Comparison of ENCODE assay signal across 21 mouse cellular contexts in genomic region chr1:126320696-126321095, GRCm38 (mm10).
DNase-seq lines count a peak whose midpoint lies in the region; ATAC-seq and TF ChIP-seq lines count a peak whose summit lies in the region.
"Had no signal": no experiment of that assay in that cellular context is flagged by ENCODE, and none has a peak within 500 bp of the region (broad histone marks: within the 10 kb centered on the region; RNA-seq: fewer than 3 reads in every experiment).

No protein-coding gene starts in this region.

- TF ChIP-seq POLR2A in cerebellum, adult 2 months (IDR thresholded peaks at IDR 0.05; ENCODE audit: borderline replicate concordance, insufficient read depth, low read length): no peak

- H3K4me3 ChIP-seq in cerebellum, adult 2 months (replicated peaks; ENCODE audit: insufficient read depth, low read depth, low read length): no peak overlapping the region
- no peak overlapping the region for H3K4me3 ChIP-seq in liver, postnatal 0 days (ENCODE audit: low read depth, low read length)
- H3K4me3 ChIP-seq in neural tube, embryonic 15.5 days (replicated peaks): no peak overlapping the region
- H3K4me3 ChIP-seq: embryonic facial prominence, embryonic 10.5 days; forebrain, embryonic 13.5 days; heart, adult 2 months; heart, embryonic 15.5 days; hindbrain, embryonic 13.5 days had no signal

- no peak for TF ChIP-seq EP300 in liver, postnatal 0 days (IDR thresholded peaks at IDR 0.05; ENCODE audit: low read depth)

- H3K4me1 ChIP-seq in cerebellum, adult 2 months (ENCODE audit: control insufficient read depth, insufficient read depth, low read length): peaks cover 4% of the 10 kb centered on the region; the same call in 1 of the 2 replicates
- no peaks in the 10 kb centered on the region for H3K4me1 ChIP-seq in liver, postnatal 0 days (ENCODE audit: insufficient read depth)
- H3K4me1 ChIP-seq in neural tube, embryonic 15.5 days: peaks cover 5% of the 10 kb centered on the region; the same call in 1 of the 2 replicates
- H3K4me1 ChIP-seq: embryonic facial prominence, embryonic 10.5 days; heart, embryonic 15.5 days had no signal

- no peak overlapping the region for H3K9ac ChIP-seq in liver, postnatal 0 days (replicated peaks)
- no peak overlapping the region for H3K9ac ChIP-seq in neural tube, embryonic 15.5 days (replicated peaks)
- H3K9ac ChIP-seq: forebrain, embryonic 13.5 days; forebrain, postnatal 0 days; heart, embryonic 15.5 days; hindbrain, embryonic 13.5 days had no signal

- no peak for TF ChIP-seq CTCF in cerebellum, adult 2 months (IDR thresholded peaks at IDR 0.05; ENCODE audit: borderline replicate concordance, insufficient read depth, low read depth, low read length)
- TF ChIP-seq CTCF in liver, postnatal 0 days (IDR thresholded peaks at IDR 0.05; ENCODE audit: low read depth): no peak

- 48% methylated on average over 1 of the region's 1 CpGs for WGBS in cerebellum, adult 2 months
- 64% methylated on average over 1 of the region's 1 CpGs for WGBS in liver, postnatal 0 days (ENCODE audit: insufficient replicate concordance)
- WGBS in neural tube, embryonic 15.5 days: 88% methylated on average over 1 of the region's 1 CpGs

- DNase-seq in cerebellum, adult 11 months: peak; percentile 8
- DNase-seq in cerebellum, adult 2 months: peak; percentile 17 to 59
- DNase-seq in cerebellum, postnatal 10 days: peak; percentile 18 to 32
- no peak for DNase-seq in kidney, postnatal 36 days
- DNase-seq in liver, postnatal 0 days: no peak
- DNase-seq: adrenal gland, postnatal 14 days; forebrain, postnatal 0 days; gastrocnemius, postnatal 14 days; heart, adult 2 months; heart, postnatal 14 days; kidney, adult 2 months had no signal

- no peak overlapping the region for H3K27ac ChIP-seq in cerebellum, adult 2 months (ENCODE audit: insufficient read depth, low read length)
- H3K27ac ChIP-seq in liver, postnatal 0 days (ENCODE audit: low read depth): no peak overlapping the region
- H3K27ac ChIP-seq in neural tube, embryonic 15.5 days (replicated peaks): no peak overlapping the region
- H3K27ac ChIP-seq: embryonic facial prominence, embryonic 10.5 days; forebrain, embryonic 13.5 days; heart, adult 2 months; heart, embryonic 15.5 days; hindbrain, embryonic 13.5 days; hindbrain, postnatal 0 days had no signal

- no peaks in the 10 kb centered on the region for H3K27me3 ChIP-seq in cerebellum, adult 2 months (ENCODE audit: control insufficient read depth, insufficient read depth, low read length)
- H3K27me3 ChIP-seq in liver, postnatal 0 days (ENCODE audit: insufficient read depth, low read length): no peaks in the 10 kb centered on the region
- H3K27me3 ChIP-seq in neural tube, embryonic 15.5 days (replicated peaks): no peaks in the 10 kb centered on the region
- H3K27me3 ChIP-seq: CH12.LX; forebrain, embryonic 13.5 days; heart, embryonic 15.5 days; hindbrain, embryonic 13.5 days; Patski had no signal

- H3K36me3 ChIP-seq in liver, postnatal 0 days (replicated peaks; ENCODE audit: insufficient read depth, low read length): no peaks in the 10 kb centered on the region
- no peaks in the 10 kb centered on the region for H3K36me3 ChIP-seq in neural tube, embryonic 15.5 days
- H3K36me3 ChIP-seq: embryonic facial prominence, embryonic 10.5 days; heart, embryonic 15.5 days; hindbrain, embryonic 13.5 days had no signal

- H3K4me2 ChIP-seq in liver, postnatal 0 days (ENCODE audit: low read depth, low read length): no peak overlapping the region
- H3K4me2 ChIP-seq in neural tube, embryonic 15.5 days: no peak overlapping the region
- H3K4me2 ChIP-seq: forebrain, embryonic 13.5 days; heart, embryonic 11.5 days; heart, embryonic 15.5 days; hindbrain, embryonic 13.5 days had no signal

- no peaks in the 10 kb centered on the region for H3K9me3 ChIP-seq in liver, postnatal 0 days (ENCODE audit: low read length)
- no peaks in the 10 kb centered on the region for H3K9me3 ChIP-seq in neural tube, embryonic 15.5 days (replicated peaks)
- H3K9me3 ChIP-seq: embryonic facial prominence, embryonic 10.5 days; forebrain, embryonic 13.5 days; heart, embryonic 15.5 days; hindbrain, embryonic 13.5 days had no signal

- no peak for ATAC-seq in liver, postnatal 0 days
- no peak for ATAC-seq in neural tube, embryonic 15.5 days (ENCODE audit: low FRiP score)
- ATAC-seq: activated CD4-positive, CD25-positive, alpha-beta regulatory T cell, adult 4 months; forebrain, embryonic 13.5 days; forebrain, postnatal 0 days; hindbrain, postnatal 0 days; Patski had no signal

Comparison
In these comparisons a context has a peak if more than half of its experiments do, and no peak if none do; other contexts are left out.
1. DNase-seq: peak in cerebellum, adult 11 months (single experiment), cerebellum, adult 2 months (2 of 2) and cerebellum, postnatal 10 days (2 of 2); none in kidney, postnatal 36 days (0 of 2) and liver, postnatal 0 days (single experiment).